Mouse (Mus musculus) ES-Bruce4 (cell line): ENCODE measurements around the gene Sorl1. TPM values are rescaled to one million over a fixed set of nuclear protein-coding genes. Genes with fewer than 3 reads are reported as not detected.
"Not testable (repeated sequence)": the region's sequence is repeated elsewhere in the genome, so short reads cannot be mapped to it uniquely, and the experiment has no call there.

Source experiments
- H3K27ac ChIP-seq: 2 replicates; pipeline ENCODE4 v1.5.1; 2012; ENCODE audit warnings: low read length, inconsistent platforms; ENCODE audit not compliant: insufficient read depth
- H3K27me3 ChIP-seq: 2 replicates; pipeline ENCODE4 v1.6.1; 2012; ENCODE audit warnings: mild to moderate bottlenecking, low read length, inconsistent platforms; ENCODE audit not compliant: control insufficient read depth, poor library complexity, insufficient read depth, severe bottlenecking
- H3K36me3 ChIP-seq: 2 replicates; pipeline ENCODE4 v1.6.1; 2012; ENCODE audit warnings: inconsistent platforms, mild to moderate bottlenecking, low read length, moderate library complexity; ENCODE audit not compliant: control insufficient read depth, poor library complexity, insufficient read depth, severe bottlenecking
- H3K4me1 ChIP-seq: one replicate; pipeline ENCODE4 v1.8.1; 2011; ENCODE audit warnings: low read length; ENCODE audit not compliant: control insufficient read depth, insufficient read depth
- H3K4me3 ChIP-seq: 2 replicates; pipeline ENCODE4 v1.5.1; 2011; ENCODE audit warnings: low read depth, mild to moderate bottlenecking, low read length
- H3K9ac ChIP-seq: 2 replicates; pipeline ENCODE4 v1.6.1; 2012; ENCODE audit warnings: low read depth, mild to moderate bottlenecking, inconsistent platforms; ENCODE audit not compliant: poor library complexity, severe bottlenecking
- H3K9me3 ChIP-seq: replicated peaks from 2 replicates; pipeline ENCODE4 v1.6.1; 2012; ENCODE audit warnings: mild to moderate bottlenecking, low read length, inconsistent platforms; ENCODE audit not compliant: control insufficient read depth, poor library complexity, insufficient read depth, severe bottlenecking
- CTCF ChIP-seq: IDR thresholded peaks from one replicate; pipeline ENCODE4 v1.8.1; 2011; ENCODE audit warnings: low read depth, low read length
- EP300 ChIP-seq: IDR thresholded peaks from 2 replicates; pipeline ENCODE4 v1.6.1; 2011; ENCODE audit warnings: low read depth, low read length; ENCODE audit not compliant: insufficient read depth
- POLR2A ChIP-seq: IDR thresholded peaks from one replicate; pipeline ENCODE4 v1.8.1; 2011; ENCODE audit warnings: low read length; ENCODE audit not compliant: insufficient read depth
- polyA plus RNA-seq: library from polyadenylated mRNA; stranded (reverse); fragments of >200 nt; gene quantifications from 2 replicates; pipeline ENCODE4 v1.2.4, GENCODE M21; 2011; ENCODE audit warnings: low read depth; ENCODE audit not compliant: missing spikeins, insufficient read depth, insufficient read length

The Sorl1 gene
- polyA plus RNA-seq, 1 experiment, result 17.6 TPM

GRCm38 (mm10) chr9:42062269-42062668, 61.8 kb downstream of the Sorl1 start:
- H3K27me3 ChIP-seq, result no peaks in the 10 kb centered on the region
- no peak overlapping the region for H3K27ac ChIP-seq
- no peaks in the 10 kb centered on the region for H3K9me3 ChIP-seq
- no peak overlapping the region for H3K4me3 ChIP-seq
- H3K4me1 ChIP-seq, result no peaks in the 10 kb centered on the region
- no peak for TF ChIP-seq CTCF
- no peak for TF ChIP-seq EP300
- no peak for TF ChIP-seq POLR2A
- H3K36me3 ChIP-seq, result no peaks in the 10 kb centered on the region
- H3K9ac ChIP-seq, result no peak overlapping the region

DNA sequence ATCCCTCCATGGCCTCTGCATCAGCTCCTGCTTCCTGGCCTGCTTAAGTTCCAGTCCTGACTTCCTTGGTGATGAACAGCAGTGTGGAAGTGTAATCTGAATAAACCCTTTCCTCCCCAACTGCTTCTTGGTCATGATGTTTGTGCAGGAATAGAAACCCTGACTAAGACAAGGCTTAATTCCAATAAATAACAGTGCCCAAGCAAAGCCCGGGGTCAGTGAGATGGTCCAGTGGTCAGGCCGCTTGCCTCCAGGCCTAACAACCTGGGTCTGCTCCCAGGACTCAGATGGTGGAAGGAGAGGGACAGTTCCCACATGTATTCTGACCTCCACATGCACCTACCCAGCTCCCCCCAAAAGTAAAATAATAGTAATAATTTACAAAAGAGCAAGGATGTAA, 65.1 kb downstream of the Sorl1 start:
- H3K9me3 ChIP-seq, H3K4me1 ChIP-seq, H3K27me3 ChIP-seq, H3K4me3 ChIP-seq, H3K27ac ChIP-seq, H3K36me3 ChIP-seq, H3K9ac ChIP-seq: not testable (repeated sequence)

DNA sequence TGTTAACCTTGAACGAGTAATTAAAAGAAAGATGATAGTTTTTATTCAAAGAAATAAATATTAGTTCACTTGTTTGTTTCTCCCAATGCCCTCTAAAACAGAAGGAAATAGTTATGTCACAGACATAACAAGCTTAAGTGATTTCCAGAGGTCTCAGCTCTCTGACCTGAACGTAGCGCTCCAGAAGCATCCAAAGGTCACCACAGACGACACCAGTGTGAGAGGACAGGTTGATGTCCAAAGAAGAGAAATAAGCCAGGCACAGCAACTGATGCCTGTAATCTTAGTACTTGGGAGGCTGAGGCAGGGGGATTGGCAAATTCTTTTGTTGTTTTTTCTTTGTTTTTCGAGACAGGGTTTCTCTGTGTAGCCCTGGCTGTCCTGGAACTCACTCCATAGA, 67.5 kb downstream of the Sorl1 start:
- TF ChIP-seq CTCF, result no peak
- TF ChIP-seq POLR2A, result no peak
- no peak for TF ChIP-seq EP300
- no peaks in the 10 kb centered on the region for H3K27me3 ChIP-seq

DNA sequence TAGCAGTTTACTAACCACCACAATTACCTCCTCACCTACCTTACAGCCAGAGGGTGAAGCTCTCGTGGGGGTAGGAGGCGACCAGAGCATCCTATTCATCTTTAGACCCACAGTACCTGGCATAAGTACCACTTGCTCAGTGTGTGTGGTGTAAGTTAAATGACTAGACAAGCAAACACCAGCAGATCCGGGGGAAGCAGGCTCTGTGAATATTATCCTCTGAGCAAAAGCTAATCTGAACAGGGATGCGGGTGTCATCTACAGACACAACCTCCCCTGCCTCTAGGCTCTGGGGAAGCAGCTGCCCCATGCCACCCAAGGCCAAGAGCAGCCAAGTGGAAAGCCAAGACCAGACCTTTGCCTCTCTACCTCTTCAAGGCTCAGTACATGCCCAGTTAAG, 68.7 kb downstream of the Sorl1 start:
- H3K4me3 ChIP-seq, result no peak overlapping the region
- H3K4me1 ChIP-seq, result no peaks in the 10 kb centered on the region
- TF ChIP-seq POLR2A, result no peak
- no peak for TF ChIP-seq EP300
- TF ChIP-seq CTCF, result no peak
- H3K36me3 ChIP-seq, result no peaks in the 10 kb centered on the region
- H3K27ac ChIP-seq, result no peak overlapping the region
- H3K9me3 ChIP-seq, result no peaks in the 10 kb centered on the region
- H3K9ac ChIP-seq, result no peak overlapping the region
- no peaks in the 10 kb centered on the region for H3K27me3 ChIP-seq

More for the DNA sequence above, 67.5 kb downstream of the Sorl1 start:
- no peaks in the 10 kb centered on the region for H3K9me3 ChIP-seq
- no peaks in the 10 kb centered on the region for H3K36me3 ChIP-seq
- no peak overlapping the region for H3K9ac ChIP-seq
- H3K27ac ChIP-seq, result no peak overlapping the region
- H3K4me3 ChIP-seq, result no peak overlapping the region
- H3K4me1 ChIP-seq, result no peaks in the 10 kb centered on the region

DNA sequence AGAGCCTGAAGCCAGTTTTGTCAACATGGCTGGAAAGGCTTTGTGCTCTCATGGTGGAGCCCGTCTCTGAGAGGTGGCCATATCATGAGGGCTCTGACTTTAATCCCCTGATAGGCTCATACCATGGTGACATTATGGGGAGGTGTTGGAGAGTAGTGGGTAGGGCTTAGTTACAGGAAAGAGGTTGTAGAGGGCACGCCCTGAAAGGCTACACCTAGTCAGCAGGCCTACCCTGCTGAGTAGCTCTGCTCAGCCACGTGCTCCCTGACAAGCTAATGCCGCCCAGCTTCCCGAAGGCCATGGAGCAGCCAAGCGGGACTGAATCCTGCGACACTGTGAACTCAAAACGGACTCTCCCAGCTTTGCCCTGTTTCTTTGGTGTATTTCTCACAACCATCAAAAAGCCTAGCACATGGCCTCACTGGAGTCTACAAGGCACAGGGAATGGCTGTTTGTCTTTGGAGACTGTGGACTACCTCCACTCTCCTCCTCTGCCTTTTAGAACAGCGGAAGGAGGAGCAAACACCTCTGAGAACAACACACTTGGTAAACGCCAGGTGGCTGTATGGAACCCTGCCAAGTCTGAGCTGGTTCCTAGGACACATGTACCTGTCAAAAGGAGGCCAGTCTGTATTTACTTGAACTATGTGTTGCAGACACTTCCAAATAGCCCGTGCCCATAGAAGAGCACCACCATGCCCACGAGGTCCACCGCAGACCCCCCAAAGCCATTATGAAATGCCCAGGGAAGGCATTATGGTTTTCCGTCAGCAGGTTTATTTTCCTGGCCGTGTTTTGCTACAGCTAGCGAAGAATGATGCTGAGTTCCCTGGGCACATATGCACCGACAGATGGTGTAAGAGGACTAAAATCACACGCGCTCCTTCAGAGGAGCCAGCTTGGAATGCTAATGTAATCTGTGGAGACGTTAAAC, 69.5 kb downstream of the Sorl1 start:
- no peaks in the 10 kb centered on the region for H3K9me3 ChIP-seq
- H3K27ac ChIP-seq, result no peak overlapping the region
- H3K27me3 ChIP-seq, result no peaks in the 10 kb centered on the region
- TF ChIP-seq EP300, result no peak
- no peak for TF ChIP-seq CTCF
- no peak for TF ChIP-seq POLR2A
- H3K9ac ChIP-seq, result no peak overlapping the region
- H3K4me3 ChIP-seq, result no peak overlapping the region
- no peaks in the 10 kb centered on the region for H3K36me3 ChIP-seq
- H3K4me1 ChIP-seq, result no peaks in the 10 kb centered on the region

DNA sequence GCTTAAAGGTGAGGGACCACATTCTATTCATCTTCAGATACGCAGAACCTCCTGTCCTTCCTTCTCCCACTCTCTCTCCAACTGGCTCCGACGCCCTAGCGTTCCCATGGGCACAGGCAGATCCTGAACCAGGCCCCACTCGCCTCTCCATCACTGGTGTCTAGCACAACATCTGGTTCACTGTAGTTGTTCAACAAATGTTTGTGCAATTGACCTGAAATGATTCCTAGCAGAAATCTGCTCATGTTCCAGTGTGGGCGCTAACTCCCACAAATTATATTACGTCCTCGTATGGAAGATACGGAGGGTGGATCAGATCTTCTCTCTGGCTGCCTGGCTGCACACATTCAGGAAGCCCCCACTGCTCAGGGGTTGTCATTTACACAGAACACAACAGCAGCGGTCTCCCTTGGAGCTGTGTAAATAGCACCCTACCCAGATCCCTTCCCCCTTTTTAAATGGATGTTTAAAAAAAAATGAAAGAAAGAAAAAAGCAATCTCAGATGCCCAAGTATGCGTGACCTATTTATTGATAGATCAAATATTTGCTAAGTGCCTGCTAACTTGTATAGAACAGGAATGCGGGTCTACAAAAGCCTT, 70.4 kb downstream of the Sorl1 start:
- Histone ChIP-seq H3K9me3 (no peaks in the 10 kb centered on the region), H3K27me3 (no peaks in the 10 kb centered on the region), H3K9ac (no peak overlapping the region), H3K27ac (no peak overlapping the region), H3K4me1 (no peaks in the 10 kb centered on the region), H3K36me3 (no peaks in the 10 kb centered on the region), H3K4me3 (no peak overlapping the region)
- no peak for TF ChIP-seq CTCF
- TF ChIP-seq POLR2A, result no peak
- no peak for TF ChIP-seq EP300
